Comparison of ENCODE assay signal across 9 mouse cellular contexts in the genomic region with DNA sequence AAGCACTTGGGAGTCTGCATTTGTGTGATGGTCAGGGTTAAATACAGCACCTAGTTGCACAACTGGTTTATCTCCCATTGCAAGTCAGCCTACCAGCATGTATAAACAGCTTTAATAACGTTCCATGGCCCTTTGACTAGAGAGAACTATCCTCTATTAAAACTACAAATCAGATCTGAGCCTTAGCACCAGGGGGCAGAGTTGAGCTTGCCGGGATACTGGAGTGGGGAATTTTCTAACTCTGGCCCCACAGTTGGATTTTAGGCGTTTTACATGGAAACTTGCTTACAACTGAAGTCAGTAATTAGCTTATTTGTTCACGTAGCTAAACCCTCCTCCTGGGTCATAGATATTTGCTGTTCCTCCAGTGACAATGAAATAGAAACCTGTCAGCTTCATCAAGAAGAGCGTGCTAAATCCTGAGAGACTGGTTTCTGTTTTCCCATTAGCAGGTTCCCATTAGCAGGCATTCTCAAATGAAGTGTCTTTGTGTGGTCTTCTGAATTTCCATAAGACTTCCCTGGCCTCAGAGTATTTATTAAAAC. TPM values are rescaled to one million over a fixed set of nuclear protein-coding genes. Genes with fewer than 3 reads are reported as not detected.
DNase-seq lines count a peak whose midpoint lies in the region; ATAC-seq lines count a peak whose summit lies in the region.
"Had no signal": no experiment of that assay in that cellular context is flagged by ENCODE, and none has a peak within 500 bp of the region (broad histone marks: within the 10 kb centered on the region; RNA-seq: fewer than 3 reads in every experiment).

No protein-coding gene starts in this region.

- peak; percentile 47 for DNase-seq in cerebellum, adult 8-10 months
- peak; percentile 75 for DNase-seq in midbrain, embryonic 14.5 days
- no peak for DNase-seq in midbrain, embryonic 11.5 days (ENCODE audit: low spot score, missing footprints)
- DNase-seq in embryonic facial prominence, embryonic 10.5 days (ENCODE audit: low spot score) = peak; percentile 46
- DNase-seq in induced T-regulatory cell, adult 2 months (ENCODE audit: low read depth) = peak; percentile 19
- peak; percentile 33 for DNase-seq in lung, postnatal 25 days (ENCODE audit: low spot score)
- DNase-seq in T-cell, adult 2 months (ENCODE audit: low spot score) = no peak
- DNase-seq: liver, embryonic 13.5 days had no signal

- no peaks in the 10 kb centered on the region for H3K27me3 ChIP-seq in midbrain, embryonic 14.5 days (ENCODE audit: control insufficient read depth, insufficient read depth, low read length)
- H3K27me3 ChIP-seq in midbrain, embryonic 11.5 days (ENCODE audit: control insufficient read depth, insufficient read depth, low read length) = no peaks in the 10 kb centered on the region
- H3K27me3 ChIP-seq in embryonic facial prominence, embryonic 10.5 days (replicated peaks; ENCODE audit: low read depth, poor library complexity, severe bottlenecking) = no peaks in the 10 kb centered on the region; the same call in 1 of the 2 replicates
- H3K27me3 ChIP-seq: liver, embryonic 13.5 days had no signal

- no peak overlapping the region for H3K27ac ChIP-seq in midbrain, embryonic 14.5 days (replicated peaks; ENCODE audit: low read depth, low read length)
- no peak overlapping the region for H3K27ac ChIP-seq in midbrain, embryonic 11.5 days (ENCODE audit: low read depth, low read length)
- peak overlapping the region; percentile 54 for H3K27ac ChIP-seq in embryonic facial prominence, embryonic 10.5 days (replicated peaks)
- H3K27ac ChIP-seq: liver, embryonic 13.5 days had no signal

- 39% methylated on average over 5 of the region's 5 CpGs for WGBS in midbrain, embryonic 14.5 days
- WGBS in midbrain, embryonic 11.5 days = 51% methylated on average over 5 of the region's 5 CpGs
- 45% methylated on average over 5 of the region's 5 CpGs for WGBS in embryonic facial prominence, embryonic 10.5 days

- no peak overlapping the region for H3K4me3 ChIP-seq in midbrain, embryonic 14.5 days (replicated peaks; ENCODE audit: low read depth, low read length)
- H3K4me3 ChIP-seq in midbrain, embryonic 11.5 days (ENCODE audit: low read depth, low read length) = no peak overlapping the region
- H3K4me3 ChIP-seq in embryonic facial prominence, embryonic 10.5 days = no peak overlapping the region
- H3K4me3 ChIP-seq: liver, embryonic 13.5 days had no signal

- H3K9ac ChIP-seq in midbrain, embryonic 14.5 days (replicated peaks; ENCODE audit: low read length) = no peak overlapping the region
- no peak overlapping the region for H3K9ac ChIP-seq in midbrain, embryonic 11.5 days (ENCODE audit: low read length)
- H3K9ac ChIP-seq: liver, embryonic 13.5 days had no signal

- no peaks in the 10 kb centered on the region for H3K9me3 ChIP-seq in midbrain, embryonic 14.5 days (ENCODE audit: control insufficient read depth, low read length)
- H3K9me3 ChIP-seq in midbrain, embryonic 11.5 days (ENCODE audit: control insufficient read depth, low read length) = no peaks in the 10 kb centered on the region
- no peaks in the 10 kb centered on the region for H3K9me3 ChIP-seq in embryonic facial prominence, embryonic 10.5 days
- H3K9me3 ChIP-seq: liver, embryonic 13.5 days had no signal

- 0 out of 2 replicates have a peak, but pooled peaks cover 4% of the 10 kb centered on the region for H3K4me1 ChIP-seq in midbrain, embryonic 14.5 days (ENCODE audit: control insufficient read depth, insufficient read depth, low read length)
- no peaks in the 10 kb centered on the region for H3K4me1 ChIP-seq in midbrain, embryonic 11.5 days (ENCODE audit: control insufficient read depth, insufficient read depth, low read length)
- H3K4me1 ChIP-seq in embryonic facial prominence, embryonic 10.5 days = peaks cover 42% of the 10 kb centered on the region

- no peak overlapping the region for H3K4me2 ChIP-seq in midbrain, embryonic 14.5 days (ENCODE audit: low read length)
- no peak overlapping the region for H3K4me2 ChIP-seq in midbrain, embryonic 11.5 days
- H3K4me2 ChIP-seq: liver, embryonic 13.5 days had no signal

- ATAC-seq in cerebellum, adult (ENCODE audit: insufficient number of reproducible peaks, low FRiP score, low TSS enrichment) = no peak
- ATAC-seq in midbrain, embryonic 14.5 days (ENCODE audit: low FRiP score, low TSS enrichment) = no peak
- ATAC-seq in midbrain, embryonic 11.5 days (ENCODE audit: low FRiP score) = no peak

- H3K36me3 ChIP-seq in midbrain, embryonic 14.5 days (ENCODE audit: control insufficient read depth, insufficient read depth, low read length) = peaks cover 6% of the 10 kb centered on the region
- H3K36me3 ChIP-seq in midbrain, embryonic 11.5 days (ENCODE audit: control insufficient read depth, insufficient read depth, low read length) = no peaks in the 10 kb centered on the region
- peaks cover 21% of the 10 kb centered on the region; the same call in 1 of the 2 replicates for H3K36me3 ChIP-seq in embryonic facial prominence, embryonic 10.5 days (replicated peaks)

RNA-seq across cellular contexts. Expression of a gene that starts 8.0 kb away (rescaled TPM):
- 91.5 and 93.7 TPM in 2 replicates for polyA plus RNA-seq in midbrain, embryonic 14.5 days (2014; fragmentation: Nextera tagmentation; extraction: Ambion mirVana)
- polyA plus RNA-seq in midbrain, embryonic 11.5 days (2014; fragmentation: Nextera tagmentation; extraction: Ambion mirVana) = 69.1 and 71.0 TPM in 2 replicates
- polyA plus RNA-seq in embryonic facial prominence, embryonic 10.5 days (2016; fragmentation: Nextera tagmentation; extraction: Ambion mirVana) = 53.2 and 57.7 TPM in 2 replicates

Comparison
In these comparisons a context has a peak if more than half of its experiments do, and no peak if none do; other contexts are left out.
1. DNase-seq: peak in cerebellum, adult 8-10 months (single experiment), midbrain, embryonic 14.5 days (single experiment), embryonic facial prominence, embryonic 10.5 days (single experiment), induced T-regulatory cell, adult 2 months (single experiment) and lung, postnatal 25 days (single experiment); none in midbrain, embryonic 11.5 days (single experiment) and T-cell, adult 2 months (single experiment).